Mouse (Mus musculus) myocyte (in vitro differentiated cells): ENCODE measurements around the gene Pole. TPM values are rescaled to one million over a fixed set of nuclear protein-coding genes. Genes with fewer than 3 reads are reported as not detected.

ENCODE experiments used
- H3K27me3 ChIP-seq: one replicate; pipeline ENCODE4 v1.6.1; 2011; ENCODE audit not compliant: control insufficient read depth, insufficient read depth, insufficient read length
- H3K36me3 ChIP-seq: one replicate; pipeline ENCODE4 v1.6.1; 2011; ENCODE audit not compliant: control insufficient read depth, insufficient read depth
- H3K4me2 ChIP-seq: one replicate; pipeline ENCODE4 v1.6.1; 2011; ENCODE audit warnings: low read depth, control low read depth
- H3K4me3 ChIP-seq: one replicate; pipeline ENCODE4 v1.5.1; 2011; ENCODE audit warnings: mild to moderate bottlenecking, control low read depth, moderate library complexity
- H3K79me2 ChIP-seq: one replicate; pipeline ENCODE4 v1.6.1; 2011; ENCODE audit not compliant: control insufficient read depth, insufficient read depth
- H3ac ChIP-seq: one replicate; pipeline ENCODE4 v1.6.1; 2011; ENCODE audit not compliant: control insufficient read depth, insufficient read length
- CEBPB ChIP-seq: IDR thresholded peaks from 2 replicates; pipeline ENCODE4 v1.6.1; 2011; ENCODE audit warnings: mild to moderate bottlenecking, moderate library complexity; ENCODE audit not compliant: poor library complexity, insufficient read depth, severe bottlenecking
- E2F4 ChIP-seq: IDR thresholded peaks from one replicate; pipeline ENCODE4 v1.6.1; 2011; ENCODE audit warnings: mild to moderate bottlenecking, control low read depth, moderate library complexity; ENCODE audit not compliant: insufficient read depth
- MAX ChIP-seq: IDR thresholded peaks from one replicate; pipeline ENCODE4 v1.6.1; 2011; ENCODE audit warnings: low read depth, mild to moderate bottlenecking, control low read depth
- MYOD1 ChIP-seq, 3 experiments: IDR thresholded peaks; one replicate each; pipeline ENCODE4 v1.6.1; 2011; ENCODE audit warnings: control low read depth in 2 of 3, low read depth in 2 of 3, mild to moderate bottlenecking in 2 of 3, moderate library complexity in 1 of 3; ENCODE audit not compliant: insufficient read length in 2 of 3, control insufficient read depth in 1 of 3
- MYOG ChIP-seq, 3 experiments: IDR thresholded peaks; one replicate each; pipeline ENCODE4 v1.6.1; 2011; ENCODE audit warnings: control low read depth in 2 of 3, low read depth in 2 of 3, mild to moderate bottlenecking in 2 of 3; ENCODE audit not compliant: insufficient read length in 2 of 3, control insufficient read depth in 1 of 3, insufficient read depth in 1 of 3
- POLR2A ChIP-seq: IDR thresholded peaks from one replicate; pipeline ENCODE4 v1.6.1; 2011; ENCODE audit warnings: low read depth, mild to moderate bottlenecking, control low read depth, moderate library complexity; ENCODE audit not compliant: insufficient read length
- POLR2AphosphoS2 ChIP-seq: IDR thresholded peaks from one replicate; pipeline ENCODE4 v1.6.1; 2011; ENCODE audit warnings: low read depth, control low read depth; ENCODE audit not compliant: insufficient read length
- REST ChIP-seq: IDR thresholded peaks from one replicate; pipeline ENCODE4 v1.6.1; 2011; ENCODE audit warnings: mild to moderate bottlenecking, control low read depth, moderate library complexity; ENCODE audit not compliant: insufficient read depth, insufficient read length
- SRF ChIP-seq: IDR thresholded peaks from one replicate; pipeline ENCODE4 v1.6.1; 2011; ENCODE audit warnings: low read depth; ENCODE audit not compliant: control insufficient read depth, insufficient read length
- TCF12 ChIP-seq: IDR thresholded peaks from one replicate; pipeline ENCODE4 v1.6.1; 2011; ENCODE audit warnings: mild to moderate bottlenecking, control low read depth; ENCODE audit not compliant: poor library complexity, insufficient read depth, severe bottlenecking
- TCF3 ChIP-seq: IDR thresholded peaks from one replicate; pipeline ENCODE4 v1.6.1; 2011; ENCODE audit warnings: low read depth, control low read depth; ENCODE audit not compliant: insufficient read length
- USF1 ChIP-seq: IDR thresholded peaks from one replicate; pipeline ENCODE4 v1.6.1; 2011; ENCODE audit warnings: low read depth, mild to moderate bottlenecking, control low read depth, moderate library complexity
- polyA plus RNA-seq: library from polyadenylated mRNA; unstranded; fragments of >200 nt; fragmentation: generic; extraction: Trizol; gene quantifications from one replicate; pipeline ENCODE4 v1.2.1, GENCODE M21; 2012; ENCODE audit warnings: missing spikeins

The Pole gene
- polyA plus RNA-seq, 1 experiment: 5.4 TPM

DNA sequence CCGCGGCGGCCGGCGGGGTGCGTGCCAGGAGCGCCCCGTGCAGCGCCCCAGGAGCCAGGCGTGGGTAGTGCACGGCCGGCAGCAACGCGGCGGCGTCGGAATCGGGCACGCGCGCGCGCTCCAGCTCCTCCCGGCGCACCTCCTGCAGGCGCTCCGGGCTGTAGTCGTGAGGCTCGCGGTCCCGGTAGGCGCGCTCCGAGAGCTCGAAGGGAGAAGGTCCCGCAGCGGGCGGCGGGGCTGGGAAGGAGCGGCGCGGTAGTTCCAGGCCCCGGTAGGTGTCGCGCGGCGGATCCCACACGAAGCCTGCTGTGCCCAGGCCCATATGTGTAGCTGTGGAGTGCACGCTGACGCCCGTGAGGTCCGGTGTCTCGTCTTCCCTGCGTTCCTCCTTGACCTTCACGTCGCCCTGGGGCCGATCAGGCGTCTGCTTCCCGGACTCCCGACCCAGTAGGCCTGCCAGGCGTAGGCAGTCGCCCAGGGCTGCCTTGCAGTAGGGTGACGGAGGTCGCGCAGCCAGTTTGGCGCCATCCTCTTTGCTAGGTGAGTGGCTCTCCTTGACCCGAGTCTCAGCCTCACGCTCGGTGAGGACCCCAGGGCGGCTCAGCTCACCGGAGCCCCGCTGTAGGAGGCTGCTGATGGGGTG is 77.2 kb downstream of the Pole start:
- Histone ChIP-seq H3K36me3 (peaks cover 7% of the 10 kb centered on the region), H3K4me2 (no peak overlapping the region), H3K27me3 (no peaks in the 10 kb centered on the region), H3ac (no peak overlapping the region), H3K4me3 (no peak overlapping the region), H3K79me2 (no peaks in the 10 kb centered on the region)
- TF ChIP-seq POLR2A (no peak), MYOG (IDR thresholded peaks at IDR 0.05; ENCODE audit: control insufficient read depth in 1 of 3, insufficient read depth in 1 of 3, insufficient read length in 2 of 3, low read depth in 2 of 3) (no peak), TCF12 (no peak), REST (no peak), TCF3 (no peak), E2F4 (no peak), MAX (no peak), USF1 (no peak), POLR2AphosphoS2 (no peak), SRF (no peak), CEBPB (no peak), MYOD1 (IDR thresholded peaks at IDR 0.05; ENCODE audit: control insufficient read depth in 1 of 3, insufficient read length in 2 of 3, low read depth in 2 of 3) (no peak)

- Histone ChIP-seq H3ac (no peak overlapping the region), H3K4me3 (no peak overlapping the region), H3K27me3 (no peaks in the 10 kb centered on the region), H3K36me3 (peaks cover 7% of the 10 kb centered on the region), H3K79me2 (no peaks in the 10 kb centered on the region), H3K4me2 (no peak overlapping the region)
- TF ChIP-seq TCF3 (no peak), CEBPB (no peak), TCF12 (no peak), MAX (no peak), MYOG (IDR thresholded peaks at IDR 0.05; ENCODE audit: control insufficient read depth in 1 of 3, insufficient read depth in 1 of 3, insufficient read length in 2 of 3, low read depth in 2 of 3) (no peak)
These were observed 77.9 kb downstream of the Pole start for GRCm38 (mm10) chr5:110363822-110364545.

GRCm38 (mm10) chr5:110376802-110377433 is 90.8 kb downstream of the Pole start:
- Histone ChIP-seq H3K79me2 (no peaks in the 10 kb centered on the region), H3K4me3 (no peak overlapping the region), H3K27me3 (no peaks in the 10 kb centered on the region), H3K4me2 (no peak overlapping the region), H3K36me3 (no peaks in the 10 kb centered on the region), H3ac (no peak overlapping the region)
- TF ChIP-seq POLR2A (no peak), POLR2AphosphoS2 (no peak), MYOD1 (IDR thresholded peaks at IDR 0.05; ENCODE audit: control insufficient read depth in 1 of 3, insufficient read length in 2 of 3, low read depth in 2 of 3) (no peak), MAX (no peak), MYOG (IDR thresholded peaks at IDR 0.05; ENCODE audit: control insufficient read depth in 1 of 3, insufficient read depth in 1 of 3, insufficient read length in 2 of 3, low read depth in 2 of 3) (no peak), TCF3 (no peak), USF1 (no peak), E2F4 (no peak), TCF12 (no peak)

GRCm38 (mm10) chr5:110378181-110378583 is 92.1 kb downstream of the Pole start:
- no peak overlapping the region for H3K4me2 ChIP-seq
- TF ChIP-seq TCF12 (no peak), E2F4 (no peak), CEBPB (no peak), POLR2AphosphoS2 (no peak), SRF (no peak), TCF3 (no peak), MAX (no peak), USF1 (no peak)
- no peaks in the 10 kb centered on the region for H3K36me3 ChIP-seq
- H3K27me3 ChIP-seq: no peaks in the 10 kb centered on the region
- H3ac ChIP-seq: no peak overlapping the region
- no peak overlapping the region for H3K4me3 ChIP-seq
- H3K79me2 ChIP-seq: no peaks in the 10 kb centered on the region

- no peaks in the 10 kb centered on the region for H3K36me3 ChIP-seq
- H3K4me3 ChIP-seq: no peak overlapping the region
- TF ChIP-seq SRF: no peak
- no peak for TF ChIP-seq TCF3
- no peak for TF ChIP-seq E2F4
- no peaks in the 10 kb centered on the region for H3K79me2 ChIP-seq
- H3K4me2 ChIP-seq: no peak overlapping the region
- no peak overlapping the region for H3ac ChIP-seq
- no peaks in the 10 kb centered on the region for H3K27me3 ChIP-seq
These were observed 93.0 kb downstream of the Pole start for GRCm38 (mm10) chr5:110379086-110379485.
